Mouse (Mus musculus): ENCODE results near the gene Tmprss7.

The Tmprss7 gene

GRCm38 (mm10) chr16:45657574-45658159, 35.8 kb downstream of the Tmprss7 start:
- no peak for DNase-seq (ENCODE audit: low read depth, low spot score)
- H3K36me3 ChIP-seq (ENCODE audit: control insufficient read depth, insufficient read depth, low read length, poor library complexity, severe bottlenecking): no peaks in the 10 kb centered on the region
- H3K27me3 ChIP-seq (ENCODE audit: control insufficient read depth, insufficient read depth, low read length, poor library complexity, severe bottlenecking): no peaks in the 10 kb centered on the region

GRCm38 (mm10) chr16:45654465-45654864, 39.0 kb downstream of the Tmprss7 start:
- H3K27me3 ChIP-seq (ENCODE audit: control insufficient read depth, insufficient read depth, low read length, poor library complexity, severe bottlenecking): no peaks in the 10 kb centered on the region
- DNase-seq (ENCODE audit: low read depth, low spot score): no peak

GRCm38 (mm10) chr16:45653934-45654332, 39.5 kb downstream of the Tmprss7 start, which contains the start of gene BC016579:
Gene BC016579, minus strand, starts transcription at chr16:45654068.
- Histone ChIP-seq H3K36me3 (ENCODE audit: control insufficient read depth, insufficient read depth, low read length, poor library complexity, severe bottlenecking) (no peaks in the 10 kb centered on the region), H3K27me3 (ENCODE audit: control insufficient read depth, insufficient read depth, low read length, poor library complexity, severe bottlenecking) (no peaks in the 10 kb centered on the region)
- DNase-seq (ENCODE audit: low read depth, low spot score): no peak

More at GRCm38 (mm10) chr16:45654465-45654864, 39.0 kb downstream of the Tmprss7 start:
- H3K36me3 ChIP-seq (ENCODE audit: control insufficient read depth, insufficient read depth, low read length, poor library complexity, severe bottlenecking): no peaks in the 10 kb centered on the region

- Histone ChIP-seq H3K27me3 (ENCODE audit: control insufficient read depth, insufficient read depth, low read length, poor library complexity, severe bottlenecking) (no peaks in the 10 kb centered on the region), H3K36me3 (ENCODE audit: control insufficient read depth, insufficient read depth, low read length, poor library complexity, severe bottlenecking) (no peaks in the 10 kb centered on the region)
- no peak for DNase-seq (ENCODE audit: low read depth, low spot score)
Observed at GRCm38 (mm10) chr16:45653009-45653933, 40.2 kb downstream of the Tmprss7 start.

GRCm38 (mm10) chr16:45651497-45651896, 42.0 kb downstream of the Tmprss7 start:
- no peak for DNase-seq (ENCODE audit: low read depth, low spot score)
- H3K27me3 ChIP-seq (ENCODE audit: control insufficient read depth, insufficient read depth, low read length, poor library complexity, severe bottlenecking): no peaks in the 10 kb centered on the region
- no peaks in the 10 kb centered on the region for H3K36me3 ChIP-seq (ENCODE audit: control insufficient read depth, insufficient read depth, low read length, poor library complexity, severe bottlenecking)

GRCm38 (mm10) chr16:45644380-45644779, 49.1 kb downstream of the Tmprss7 start:
- no peaks in the 10 kb centered on the region for H3K27me3 ChIP-seq (ENCODE audit: control insufficient read depth, insufficient read depth, low read length, poor library complexity, severe bottlenecking)
- no peaks in the 10 kb centered on the region for H3K36me3 ChIP-seq (ENCODE audit: control insufficient read depth, insufficient read depth, low read length, poor library complexity, severe bottlenecking)
- no peak for DNase-seq (ENCODE audit: low read depth, low spot score)

- DNase-seq (ENCODE audit: low read depth, low spot score): no peak
- no peaks in the 10 kb centered on the region for H3K27me3 ChIP-seq (ENCODE audit: control insufficient read depth, insufficient read depth, low read length, poor library complexity, severe bottlenecking)
- no peaks in the 10 kb centered on the region for H3K36me3 ChIP-seq (ENCODE audit: control insufficient read depth, insufficient read depth, low read length, poor library complexity, severe bottlenecking)
Observed at GRCm38 (mm10) chr16:45643944-45644343, 49.5 kb downstream of the Tmprss7 start.

- H3K27me3 ChIP-seq (ENCODE audit: control insufficient read depth, insufficient read depth, low read length, poor library complexity, severe bottlenecking): no peaks in the 10 kb centered on the region
- DNase-seq (ENCODE audit: low read depth, low spot score): no peak
- H3K36me3 ChIP-seq (ENCODE audit: control insufficient read depth, insufficient read depth, low read length, poor library complexity, severe bottlenecking): no peaks in the 10 kb centered on the region
Observed at GRCm38 (mm10) chr16:45641301-45641700, 52.2 kb downstream of the Tmprss7 start.

GRCm38 (mm10) chr16:45640070-45640762, 53.2 kb downstream of the Tmprss7 start:
- H3K27me3 ChIP-seq (ENCODE audit: control insufficient read depth, insufficient read depth, low read length, poor library complexity, severe bottlenecking): no peaks in the 10 kb centered on the region
- H3K36me3 ChIP-seq (ENCODE audit: control insufficient read depth, insufficient read depth, low read length, poor library complexity, severe bottlenecking): no peaks in the 10 kb centered on the region
- no peak for DNase-seq (ENCODE audit: low read depth, low spot score)

GRCm38 (mm10) chr16:45635826-45636225, 57.6 kb downstream of the Tmprss7 start:
- H3K36me3 ChIP-seq (ENCODE audit: control insufficient read depth, insufficient read depth, low read length, poor library complexity, severe bottlenecking): no peaks in the 10 kb centered on the region

GRCm38 (mm10) chr16:45632420-45632819, 61.0 kb downstream of the Tmprss7 start:
- no peak for DNase-seq (ENCODE audit: low read depth, low spot score)
- H3K27me3 ChIP-seq (ENCODE audit: control insufficient read depth, insufficient read depth, low read length, poor library complexity, severe bottlenecking): no peaks in the 10 kb centered on the region
- no peaks in the 10 kb centered on the region for H3K36me3 ChIP-seq (ENCODE audit: control insufficient read depth, insufficient read depth, low read length, poor library complexity, severe bottlenecking)

More at GRCm38 (mm10) chr16:45635826-45636225, 57.6 kb downstream of the Tmprss7 start:
- DNase-seq (ENCODE audit: low read depth, low spot score): no peak
- no peaks in the 10 kb centered on the region for H3K27me3 ChIP-seq (ENCODE audit: control insufficient read depth, insufficient read depth, low read length, poor library complexity, severe bottlenecking)

- no peaks in the 10 kb centered on the region for H3K36me3 ChIP-seq (ENCODE audit: control insufficient read depth, insufficient read depth, low read length, poor library complexity, severe bottlenecking)
Observed at GRCm38 (mm10) chr16:45630347-45630960, 63.0 kb downstream of the Tmprss7 start.

GRCm38 (mm10) chr16:45629497-45630105, 63.9 kb downstream of the Tmprss7 start:
- no peaks in the 10 kb centered on the region for H3K36me3 ChIP-seq (ENCODE audit: control insufficient read depth, insufficient read depth, low read length, poor library complexity, severe bottlenecking)
- DNase-seq (ENCODE audit: low read depth, low spot score): no peak
- H3K27me3 ChIP-seq (ENCODE audit: control insufficient read depth, insufficient read depth, low read length, poor library complexity, severe bottlenecking): no peaks in the 10 kb centered on the region

More at GRCm38 (mm10) chr16:45630347-45630960, 63.0 kb downstream of the Tmprss7 start:
- DNase-seq (ENCODE audit: low read depth, low spot score): peak; percentile 84
- H3K27me3 ChIP-seq (ENCODE audit: control insufficient read depth, insufficient read depth, low read length, poor library complexity, severe bottlenecking): no peaks in the 10 kb centered on the region

GRCm38 (mm10) chr16:45625342-45625741, 68.1 kb downstream of the Tmprss7 start:
- Histone ChIP-seq H3K27me3 (ENCODE audit: control insufficient read depth, insufficient read depth, low read length, poor library complexity, severe bottlenecking) (no peaks in the 10 kb centered on the region), H3K36me3 (ENCODE audit: control insufficient read depth, insufficient read depth, low read length, poor library complexity, severe bottlenecking) (no peaks in the 10 kb centered on the region)
- no peak for DNase-seq (ENCODE audit: low read depth, low spot score)
